Mouse (Mus musculus) skeletal muscle tissue, postnatal 0 days (tissue): ENCODE measurements around the gene Ralgps1. TPM values are rescaled to one million over a fixed set of nuclear protein-coding genes. Genes with fewer than 3 reads are reported as not detected.

Experiments
- microRNA-seq, 2 experiments: library from miRNA; unstranded; fragments of <30 nt; microRNA quantifications; one replicate each; pipeline ENCODE4; 2016
- polyA plus RNA-seq: library from polyadenylated mRNA; unstranded; fragments of >200 nt; fragmentation: Nextera tagmentation; extraction: Ambion mirVana; gene quantifications from 2 replicates; pipeline ENCODE4 v1.2.1, GENCODE M21; 2015

The Ralgps1 gene
- 1.7 and 1.9 TPM in 2 replicates for polyA plus RNA-seq

GRCm38 (mm10) chr2:33370777-33371647, at the start of gene Ralgps1:
TSS of gene Ralgps1 (minus strand) at chr2:33371486.

GRCm38 (mm10) chr2:33215700-33216509, 155.4 kb downstream of the Ralgps1 start, which contains the start of gene Angptl2:
TSS of gene Angptl2 (plus strand) at chr2:33216069.

GRCm38 (mm10) chr2:33131500-33132092, 239.7 kb downstream of the Ralgps1 start, which contains the start of gene Garnl3:
TSS of gene Garnl3 (minus strand) at chr2:33131654.

Small RNAs within 50 kb of the gene (microRNA-seq; reads per million reads assigned to microRNA genes)
- gene Gm25998, result 0 reads per million in 2 experiments

Other genes with a start within 250 kb of the Ralgps1 start
- 2.2 and 3.1 TPM in 2 replicates for gene Garnl3, start 239.8 kb downstream of the Ralgps1 start, polyA plus RNA-seq
- gene Angptl2, start 155.4 kb downstream of the Ralgps1 start, polyA plus RNA-seq, result 130 and 158 TPM in 2 replicates
- 1.6 and 1.7 TPM in 2 replicates for gene Zbtb34, start 59.8 kb upstream of the Ralgps1 start, polyA plus RNA-seq
- gene Zbtb43, start 97.1 kb upstream of the Ralgps1 start, polyA plus RNA-seq, result 9.5 and 10.4 TPM in 2 replicates